Mouse (Mus musculus) thymus, adult 2 months (tissue): ENCODE data around the gene Gm11985.

Experiments
- CTCF ChIP-seq: fragments of 200-500 bp; IDR thresholded peaks from 2 replicates; pipeline ENCODE4 v1.5.1; 2012; ENCODE audit warnings: mild to moderate bottlenecking, control low read depth, low read length, moderate library complexity, borderline replicate concordance; ENCODE audit not compliant: control insufficient read depth, poor library complexity, insufficient read depth; ENCODE audit errors: extremely low read depth
- POLR2A ChIP-seq: fragments of 200-500 bp; IDR thresholded peaks from 2 replicates; pipeline ENCODE4 v1.6.1; 2012; ENCODE audit warnings: mild to moderate bottlenecking, low read length, control low read depth, moderate library complexity; ENCODE audit not compliant: control insufficient read depth, poor library complexity, insufficient read depth; ENCODE audit errors: extremely low read depth

DNA sequence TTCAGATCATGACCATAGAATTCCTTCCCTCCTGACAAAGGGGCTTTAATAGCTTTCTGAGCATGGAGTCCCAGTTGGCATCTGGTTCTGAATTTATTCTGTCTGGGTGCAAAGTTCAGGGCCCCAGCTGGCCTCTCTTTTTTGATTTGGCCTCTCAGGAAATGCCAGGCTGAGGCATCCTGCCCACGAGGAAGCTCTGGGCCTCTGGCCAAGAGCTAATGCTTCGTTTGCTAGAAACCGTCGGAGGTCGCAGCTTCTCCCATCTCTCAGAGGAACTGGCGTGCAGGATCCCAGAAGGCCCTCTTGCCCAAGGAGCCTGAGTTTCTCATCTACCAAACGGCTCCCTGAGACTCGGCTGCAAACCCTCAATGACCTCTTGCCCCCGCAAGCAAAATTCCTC lies 22.8 kb upstream of the Gm11985 start:
- TF ChIP-seq POLR2A, result no peak
- no peak for TF ChIP-seq CTCF
